In the genomic region with DNA sequence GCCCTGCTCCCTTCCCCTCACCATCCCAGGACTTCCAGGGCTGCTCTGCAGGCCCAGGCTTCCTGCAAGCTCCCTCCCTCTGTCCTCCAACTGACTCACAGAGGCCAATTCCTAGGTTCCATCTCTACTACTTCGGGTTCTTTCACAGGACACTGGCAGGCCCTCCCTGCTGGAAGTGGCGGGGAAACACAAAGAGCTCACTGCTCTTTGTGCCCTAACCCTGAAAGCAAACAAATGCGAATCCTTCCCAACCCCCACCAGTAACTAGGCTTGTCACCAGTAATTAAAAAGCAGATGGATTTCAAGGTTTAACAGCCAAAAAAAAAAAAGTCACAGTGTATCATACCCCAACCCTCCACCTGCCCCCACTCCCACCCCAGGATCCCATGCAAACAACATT, we compare ENCODE assay signal across 9 mouse cellular contexts. TPM values are rescaled to one million over a fixed set of nuclear protein-coding genes. Genes with fewer than 3 reads are reported as not detected.
DNase-seq lines count a peak whose midpoint lies in the region; ATAC-seq and TF ChIP-seq lines count a peak whose summit lies in the region.
"Had no signal": no experiment of that assay in that cellular context is flagged by ENCODE, and none has a peak within 500 bp of the region (broad histone marks: within the 10 kb centered on the region; RNA-seq: fewer than 3 reads in every experiment).

No protein-coding gene starts in this region.

- no peaks in the 10 kb centered on the region for H3K9me3 ChIP-seq in kidney, postnatal 0 days (replicated peaks; ENCODE audit: low read length)
- H3K9me3 ChIP-seq in embryonic facial prominence, embryonic 14.5 days (ENCODE audit: control insufficient read depth, low read length) = no peaks in the 10 kb centered on the region
- H3K9me3 ChIP-seq in limb, embryonic 13.5 days = no peaks in the 10 kb centered on the region

- peak; percentile 31 for DNase-seq in kidney, postnatal 0 days (ENCODE audit: low spot score)
- no peak for DNase-seq in kidney, postnatal 4 days
- peak; percentile 33 for DNase-seq in embryonic facial prominence, embryonic 14.5 days (ENCODE audit: low spot score)
- peak; percentile 61 for DNase-seq in retina, embryonic 14.5 days (ENCODE audit: low spot score)
- no peak for DNase-seq in urinary bladder, adult 18-20 months (ENCODE audit: low spot score in 2 of 2)
- no peak for DNase-seq in thymus, postnatal 10 days (ENCODE audit: low spot score in 2 of 2)
- DNase-seq: kidney, adult 8-10 months had no signal

- no peaks in the 10 kb centered on the region for H3K4me1 ChIP-seq in kidney, postnatal 0 days (replicated peaks; ENCODE audit: insufficient read depth, low read length)
- H3K4me1 ChIP-seq in embryonic facial prominence, embryonic 14.5 days (ENCODE audit: control insufficient read depth, insufficient read depth, low read length) = peaks cover 16% of the 10 kb centered on the region
- H3K4me1 ChIP-seq in limb, embryonic 13.5 days = peaks cover 22% of the 10 kb centered on the region

- H3K4me2 ChIP-seq in kidney, postnatal 0 days (ENCODE audit: low read length) = peak overlapping the region; percentile 94
- peak overlapping the region; percentile 81 for H3K4me2 ChIP-seq in embryonic facial prominence, embryonic 14.5 days (ENCODE audit: low read depth, low read length)
- H3K4me2 ChIP-seq in limb, embryonic 13.5 days (replicated peaks) = peak overlapping the region; percentile 84

- H3K27me3 ChIP-seq in kidney, postnatal 0 days (ENCODE audit: insufficient read depth, low read length) = no peaks in the 10 kb centered on the region
- H3K27me3 ChIP-seq in embryonic facial prominence, embryonic 14.5 days (replicated peaks; ENCODE audit: control insufficient read depth, insufficient read depth, low read length) = no peaks in the 10 kb centered on the region
- no peaks in the 10 kb centered on the region for H3K27me3 ChIP-seq in limb, embryonic 13.5 days

- H3K27ac ChIP-seq in kidney, postnatal 0 days = no peak overlapping the region
- peak overlapping the region; percentile 67; the same call in 1 of the 2 replicates for H3K27ac ChIP-seq in embryonic facial prominence, embryonic 14.5 days (replicated peaks; ENCODE audit: low read depth, low read length)
- no peak overlapping the region for H3K27ac ChIP-seq in limb, embryonic 13.5 days

- ATAC-seq in kidney, postnatal 0 days (replicated peaks; ENCODE audit: low FRiP score, low read depth) = no peak
- ATAC-seq in embryonic facial prominence, embryonic 14.5 days (ENCODE audit: low read depth) = no peak
- ATAC-seq in limb, embryonic 13.5 days (ENCODE audit: low FRiP score, low read depth) = no peak
- ATAC-seq in inflammation-experienced regulatory T-cells, adult 6 months = no peak

- 19% methylated on average over 3 of the region's 3 CpGs for WGBS in kidney, postnatal 0 days
- WGBS in embryonic facial prominence, embryonic 14.5 days = 5% methylated on average over 3 of the region's 3 CpGs
- WGBS in limb, embryonic 13.5 days = 11% methylated on average over 3 of the region's 3 CpGs

- TF ChIP-seq CTCF in kidney, postnatal 0 days (IDR thresholded peaks at IDR 0.05; ENCODE audit: low read depth) = no peak

- H3K9ac ChIP-seq in kidney, postnatal 0 days (ENCODE audit: low read depth, low read length) = 0 out of 2 replicates have a peak overlapping the region, but pooled peaks have one; percentile 9
- H3K9ac ChIP-seq in embryonic facial prominence, embryonic 14.5 days (ENCODE audit: low read depth, low read length) = no peak overlapping the region; the same call in 1 of the 2 replicates
- H3K9ac ChIP-seq in limb, embryonic 13.5 days = peak overlapping the region; percentile 80; the same call in 1 of the 2 replicates

- H3K36me3 ChIP-seq in kidney, postnatal 0 days (ENCODE audit: insufficient read depth, low read length) = no peaks in the 10 kb centered on the region
- no peaks in the 10 kb centered on the region for H3K36me3 ChIP-seq in embryonic facial prominence, embryonic 14.5 days (ENCODE audit: control insufficient read depth, insufficient read depth, low read length)
- H3K36me3 ChIP-seq in limb, embryonic 13.5 days = no peaks in the 10 kb centered on the region

- peak overlapping the region; percentile 73; the same call in 1 of the 2 replicates for H3K4me3 ChIP-seq in kidney, postnatal 0 days (replicated peaks; ENCODE audit: low read depth, low read length)
- peak overlapping the region; percentile 78 for H3K4me3 ChIP-seq in embryonic facial prominence, embryonic 14.5 days (ENCODE audit: low read depth, low read length)
- H3K4me3 ChIP-seq in limb, embryonic 13.5 days = peak overlapping the region; percentile 75

RNA-seq across cellular contexts. Expression of gene Golm1, which starts 1.4 kb away (rescaled TPM):
- polyA plus RNA-seq in kidney, postnatal 0 days (2015; fragmentation: Nextera tagmentation; extraction: Ambion mirVana) = 22.9 and 23.0 TPM in 2 replicates
- polyA plus RNA-seq in embryonic facial prominence, embryonic 14.5 days (2014; fragmentation: Nextera tagmentation; extraction: Ambion mirVana) = 42.3 and 48.4 TPM in 2 replicates
- polyA plus RNA-seq in limb, embryonic 13.5 days (2015; fragmentation: Nextera tagmentation; extraction: Ambion mirVana) = 48.0 and 50.7 TPM in 2 replicates
- polyA plus RNA-seq in inflammation-experienced regulatory T-cells, adult 6 months (2017; shearing (Covaris generic)) = 10 to 100 TPM; 40.8 to 58.9 (median 47.8) TPM

RNA-seq across cellular contexts. Expression of gene 4921517D22Rik, which starts 19.7 kb away (rescaled TPM):
- polyA plus RNA-seq in kidney, postnatal 0 days (2015; fragmentation: Nextera tagmentation; extraction: Ambion mirVana) = not detected in 2 replicates
- polyA plus RNA-seq in embryonic facial prominence, embryonic 14.5 days (2014; fragmentation: Nextera tagmentation; extraction: Ambion mirVana) = not detected in 2 replicates
- not detected in 2 replicates for polyA plus RNA-seq in limb, embryonic 13.5 days (2015; fragmentation: Nextera tagmentation; extraction: Ambion mirVana)
- not detected for polyA plus RNA-seq in inflammation-experienced regulatory T-cells, adult 6 months (2017; shearing (Covaris generic))

RNA-seq across cellular contexts. Expression of gene Spata31d1a, which starts 35.9 kb away (rescaled TPM):
- polyA plus RNA-seq in kidney, postnatal 0 days (2015; fragmentation: Nextera tagmentation; extraction: Ambion mirVana) = 0.19 TPM in 1 of 2 replicates, not detected in the other
- polyA plus RNA-seq in embryonic facial prominence, embryonic 14.5 days (2014; fragmentation: Nextera tagmentation; extraction: Ambion mirVana) = 0.22 TPM in 1 of 2 replicates, not detected in the other
- not detected in 2 replicates for polyA plus RNA-seq in limb, embryonic 13.5 days (2015; fragmentation: Nextera tagmentation; extraction: Ambion mirVana)
- not detected for polyA plus RNA-seq in inflammation-experienced regulatory T-cells, adult 6 months (2017; shearing (Covaris generic))

RNA-seq across cellular contexts. Expression of gene Spata31d1b, which starts 37.9 kb away (rescaled TPM):
- not detected in 2 replicates for polyA plus RNA-seq in kidney, postnatal 0 days (2015; fragmentation: Nextera tagmentation; extraction: Ambion mirVana)
- polyA plus RNA-seq in embryonic facial prominence, embryonic 14.5 days (2014; fragmentation: Nextera tagmentation; extraction: Ambion mirVana) = 0.04 and 0.06 TPM in 2 replicates
- not detected in 2 replicates for polyA plus RNA-seq in limb, embryonic 13.5 days (2015; fragmentation: Nextera tagmentation; extraction: Ambion mirVana)
- polyA plus RNA-seq in inflammation-experienced regulatory T-cells, adult 6 months (2017; shearing (Covaris generic)) = not detected

RNA-seq across cellular contexts. Expression of gene Spata31d1d, which starts 57.3 kb away (rescaled TPM):
- polyA plus RNA-seq in kidney, postnatal 0 days (2015; fragmentation: Nextera tagmentation; extraction: Ambion mirVana) = not detected in 2 replicates
- polyA plus RNA-seq in embryonic facial prominence, embryonic 14.5 days (2014; fragmentation: Nextera tagmentation; extraction: Ambion mirVana) = not detected in 2 replicates
- not detected in 2 replicates for polyA plus RNA-seq in limb, embryonic 13.5 days (2015; fragmentation: Nextera tagmentation; extraction: Ambion mirVana)
- polyA plus RNA-seq in inflammation-experienced regulatory T-cells, adult 6 months (2017; shearing (Covaris generic)) = not detected

Comparison
In these comparisons a context has a peak if more than half of its experiments do, and no peak if none do; other contexts are left out.
1. DNase-seq: peak in kidney, postnatal 0 days (single experiment), embryonic facial prominence, embryonic 14.5 days (single experiment) and retina, embryonic 14.5 days (single experiment); none in kidney, postnatal 4 days (0 of 2), urinary bladder, adult 18-20 months (0 of 2) and thymus, postnatal 10 days (0 of 2).
2. Peak in every context shown above with its lines, with median percentiles within 50 percentile points of each other: H3K4me2 ChIP-seq and H3K4me3 ChIP-seq.